14 mouse cellular contexts compared by ENCODE assay signal in the genomic region with DNA sequence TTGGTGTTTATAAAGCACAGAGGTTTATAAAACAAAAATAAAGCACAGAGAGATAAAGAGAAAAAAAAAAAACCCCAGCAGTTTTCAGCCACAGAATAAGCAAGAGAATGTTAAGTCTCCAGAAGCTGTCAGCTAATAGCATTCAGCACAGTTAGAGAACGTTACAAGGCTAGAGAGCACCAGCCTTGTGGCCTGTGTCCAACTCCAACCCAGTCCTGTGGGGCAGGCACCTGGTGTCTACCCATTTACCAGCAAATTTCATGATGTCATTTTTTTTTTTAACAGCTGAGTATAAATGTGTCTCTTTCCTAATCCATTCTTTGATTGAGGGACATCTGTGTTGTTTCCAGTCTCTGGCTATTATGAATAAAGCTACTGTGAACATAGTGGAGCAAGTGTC.
"Had no signal": no experiment of that assay in that cellular context is flagged by ENCODE, and none has a peak within 500 bp of the region (broad histone marks: within the 10 kb centered on the region; RNA-seq: fewer than 3 reads in every experiment).

No protein-coding gene starts in this region.

- DNase-seq: kidney, postnatal 10 days; kidney, postnatal 4 days; liver, embryonic 13.5 days; lung, adult 18-20 months; lung, postnatal 4 days; retina, postnatal 1 day; right cerebral cortex, postnatal 4 days; spleen, adult 18-20 months; thymus, postnatal 4 days had no signal

- H3K4me3 ChIP-seq: layer of hippocampus, adult 2 months; limb, embryonic 15.5 days; liver, embryonic 13.5 days; midbrain, embryonic 15.5 days; neural tube, embryonic 13.5 days; stomach, embryonic 15.5 days had no signal

- H3K27me3 ChIP-seq: limb, embryonic 15.5 days; liver, embryonic 13.5 days; midbrain, embryonic 15.5 days; neural tube, embryonic 13.5 days; stomach, embryonic 15.5 days had no signal

- H3K4me1 ChIP-seq: limb, embryonic 15.5 days; liver, embryonic 13.5 days; midbrain, embryonic 15.5 days; neural tube, embryonic 13.5 days; stomach, embryonic 15.5 days had no signal

- H3K36me3 ChIP-seq: limb, embryonic 15.5 days; liver, embryonic 13.5 days; midbrain, embryonic 15.5 days; neural tube, embryonic 13.5 days; stomach, embryonic 15.5 days had no signal

- H3K27ac ChIP-seq: layer of hippocampus, adult 2 months; limb, embryonic 15.5 days; liver, embryonic 13.5 days; midbrain, embryonic 15.5 days; neural tube, embryonic 13.5 days; stomach, embryonic 15.5 days had no signal

- H3K9me3 ChIP-seq: limb, embryonic 15.5 days; liver, embryonic 13.5 days; midbrain, embryonic 15.5 days; neural tube, embryonic 13.5 days; stomach, embryonic 15.5 days had no signal
